Mouse (Mus musculus): ENCODE data around the gene Arhgef40. TPM values are rescaled to one million over a fixed set of nuclear protein-coding genes. Genes with fewer than 3 reads are reported as not detected.

Gene Arhgef40
- polyA plus RNA-seq, 1 experiment from 2014 or later = 68.8 TPM

- H3K27ac ChIP-seq = peak overlapping the region; percentile 97
- peaks cover 66% of the 10 kb centered on the region for H3K4me1 ChIP-seq (replicated peaks; ENCODE audit: control insufficient read depth, insufficient read depth, low read length)
- peak; percentile 61 for DNase-seq (ENCODE audit: low spot score)
- H3K27me3 ChIP-seq (ENCODE audit: control insufficient read depth, insufficient read depth, low read length) = no peaks in the 10 kb centered on the region
- no peaks in the 10 kb centered on the region for H3K36me3 ChIP-seq (replicated peaks; ENCODE audit: control insufficient read depth, insufficient read depth)
- peak overlapping the region; percentile 66 for H3K4me3 ChIP-seq (replicated peaks; ENCODE audit: low read length)
- peak overlapping the region; percentile 56 for H3K4me2 ChIP-seq (replicated peaks)
- H3K9ac ChIP-seq = peak overlapping the region; percentile 85
- WGBS = under 1% methylated on average over 14 of the region's 28 CpGs
- peak; percentile 38 for ATAC-seq (ENCODE audit: low FRiP score)
- no peaks in the 10 kb centered on the region for H3K9me3 ChIP-seq (ENCODE audit: control insufficient read depth, low read length)
Observed at GRCm38 (mm10) chr14:52014761-52015311, 30.3 kb downstream of the Arhgef40 start.

DNA sequence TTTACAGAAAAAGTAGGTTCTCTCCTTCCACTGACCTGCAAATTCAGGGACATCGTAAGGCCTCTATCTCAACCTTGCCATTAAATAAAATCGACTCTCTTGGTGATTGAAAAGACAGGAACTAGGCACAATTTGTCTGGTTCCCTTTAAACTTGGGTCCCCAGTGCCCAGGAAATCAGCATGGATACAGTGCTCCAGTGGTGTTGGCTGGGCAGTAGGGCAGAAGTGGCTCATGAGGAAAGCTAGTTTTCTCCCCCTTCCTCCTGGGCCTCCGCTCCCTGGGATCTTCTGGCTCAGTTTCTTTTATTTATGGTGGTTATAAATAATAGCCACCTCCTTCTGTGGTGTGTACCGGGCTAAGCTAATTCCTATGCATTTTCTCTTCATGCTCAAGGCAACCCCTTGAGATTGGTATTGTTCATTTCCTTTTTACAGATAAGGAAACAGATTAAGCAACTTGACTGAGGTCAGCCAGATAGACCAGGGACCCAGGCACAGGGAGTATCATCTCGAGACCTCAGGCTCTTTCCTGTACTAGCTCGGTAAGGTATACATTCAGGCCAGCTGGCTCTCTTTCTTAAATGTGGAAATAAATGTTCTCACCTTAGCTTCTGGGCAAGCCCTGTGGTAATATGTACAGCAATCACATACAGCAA, 31.1 kb downstream of the Arhgef40 start, which contains the start of gene Tmem253:
Gene Tmem253 (plus strand): TSS at position 214 of the 656 bp plus-strand sequence.
- peaks cover 59% of the 10 kb centered on the region for H3K4me1 ChIP-seq (replicated peaks; ENCODE audit: control insufficient read depth, insufficient read depth, low read length)
- H3K27me3 ChIP-seq (ENCODE audit: control insufficient read depth, insufficient read depth, low read length) = no peaks in the 10 kb centered on the region
- H3K27ac ChIP-seq = peak within 1 kb of the TSS; percentile 97
- no peaks in the 10 kb centered on the region for H3K36me3 ChIP-seq (replicated peaks; ENCODE audit: control insufficient read depth, insufficient read depth)
- no peaks in the 10 kb centered on the region for H3K9me3 ChIP-seq (ENCODE audit: control insufficient read depth, low read length)
- ATAC-seq (ENCODE audit: low FRiP score) = no peak
- H3K4me3 ChIP-seq (replicated peaks; ENCODE audit: low read length) = peak within 1 kb of the TSS; percentile 66
- H3K4me2 ChIP-seq (replicated peaks) = peak within 1 kb of the TSS; percentile 56
- peak within 1 kb of the TSS; percentile 85 for H3K9ac ChIP-seq
- WGBS = 25% methylated on average over 6 of the region's 6 CpGs
- no peak for DNase-seq (ENCODE audit: low spot score)

GRCm38 (mm10) chr14:52016625-52017405, 32.3 kb downstream of the Arhgef40 start:
- DNase-seq (ENCODE audit: low spot score) (no peak), ATAC-seq (ENCODE audit: low FRiP score) (no peak)
- Histone ChIP-seq H3K9me3 (ENCODE audit: control insufficient read depth, low read length) (no peaks in the 10 kb centered on the region), H3K4me3 (replicated peaks; ENCODE audit: low read length) (no peak overlapping the region), H3K4me1 (replicated peaks; ENCODE audit: control insufficient read depth, insufficient read depth, low read length) (peaks cover 54% of the 10 kb centered on the region), H3K4me2 (replicated peaks) (no peak overlapping the region), H3K36me3 (replicated peaks; ENCODE audit: control insufficient read depth, insufficient read depth) (no peaks in the 10 kb centered on the region), H3K27me3 (ENCODE audit: control insufficient read depth, insufficient read depth, low read length) (no peaks in the 10 kb centered on the region), H3K9ac (no peak overlapping the region), H3K27ac (no peak overlapping the region)
- 74% methylated on average over 13 of the region's 13 CpGs for WGBS

GRCm38 (mm10) chr14:52017662-52018061, 33.1 kb downstream of the Arhgef40 start:
- Histone ChIP-seq H3K9ac (no peak overlapping the region), H3K4me2 (replicated peaks) (no peak overlapping the region), H3K4me1 (replicated peaks; ENCODE audit: control insufficient read depth, insufficient read depth, low read length) (peaks cover 50% of the 10 kb centered on the region), H3K9me3 (ENCODE audit: control insufficient read depth, low read length) (no peaks in the 10 kb centered on the region), H3K27ac (no peak overlapping the region), H3K36me3 (replicated peaks; ENCODE audit: control insufficient read depth, insufficient read depth) (no peaks in the 10 kb centered on the region), H3K27me3 (ENCODE audit: control insufficient read depth, insufficient read depth, low read length) (no peaks in the 10 kb centered on the region), H3K4me3 (replicated peaks; ENCODE audit: low read length) (no peak overlapping the region)
- no peak for DNase-seq (ENCODE audit: low spot score)
- 86% methylated on average over 4 of the region's 4 CpGs for WGBS
- ATAC-seq (ENCODE audit: low FRiP score) = no peak

GRCm38 (mm10) chr14:52018248-52019050, 33.9 kb downstream of the Arhgef40 start:
- ATAC-seq (ENCODE audit: low FRiP score) (no peak), DNase-seq (ENCODE audit: low spot score) (no peak)
- H3K4me1 ChIP-seq (replicated peaks; ENCODE audit: control insufficient read depth, insufficient read depth, low read length) = peaks cover 47% of the 10 kb centered on the region
- peak overlapping the region; percentile 96 for H3K9ac ChIP-seq
- H3K27me3 ChIP-seq (ENCODE audit: control insufficient read depth, insufficient read depth, low read length) = no peaks in the 10 kb centered on the region
- WGBS = 86% methylated on average over 15 of the region's 15 CpGs
- H3K36me3 ChIP-seq (replicated peaks; ENCODE audit: control insufficient read depth, insufficient read depth) = no peaks in the 10 kb centered on the region
- H3K4me2 ChIP-seq (replicated peaks) = peak overlapping the region; percentile 70
- no peaks in the 10 kb centered on the region for H3K9me3 ChIP-seq (ENCODE audit: control insufficient read depth, low read length)
- peak overlapping the region; percentile 99 for H3K27ac ChIP-seq
- peak overlapping the region; percentile 75; the same call in 1 of the 2 replicates for H3K4me3 ChIP-seq (replicated peaks; ENCODE audit: low read length)

DNA sequence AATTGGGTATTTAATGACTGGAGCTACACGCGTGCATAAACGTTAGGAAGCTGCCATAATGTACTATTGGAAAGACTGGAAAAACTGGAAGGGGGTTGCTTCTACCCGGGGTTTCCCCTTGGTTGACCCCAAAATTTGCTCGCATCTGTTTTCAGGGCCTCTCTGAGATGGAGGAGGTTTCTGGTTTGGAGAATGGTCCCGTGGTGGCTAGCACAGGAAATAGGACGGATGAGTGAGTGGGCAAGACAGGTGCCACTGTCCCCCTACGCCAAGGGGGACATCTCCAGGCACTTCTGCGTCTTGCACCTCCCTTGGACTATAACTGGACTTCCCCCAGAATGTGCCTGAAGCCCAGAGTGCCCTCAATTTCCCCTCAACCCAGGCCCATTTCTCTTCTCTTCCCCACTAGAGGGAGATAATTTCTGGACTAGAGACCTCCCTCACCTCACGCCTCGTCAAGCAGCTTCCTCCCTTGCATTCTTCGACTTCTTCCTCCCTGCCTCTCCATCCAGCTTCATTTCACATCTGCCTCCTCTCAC, 34.6 kb downstream of the Arhgef40 start:
- H3K4me2 ChIP-seq (replicated peaks) = peak overlapping the region; percentile 70
- H3K9ac ChIP-seq = peak overlapping the region; percentile 96
- H3K27ac ChIP-seq = peak overlapping the region; percentile 99
- 33% methylated on average over 12 of the region's 12 CpGs for WGBS
- H3K36me3 ChIP-seq (replicated peaks; ENCODE audit: control insufficient read depth, insufficient read depth) = no peaks in the 10 kb centered on the region
- no peak for DNase-seq (ENCODE audit: low spot score)
- peak overlapping the region; percentile 75 for H3K4me3 ChIP-seq (replicated peaks; ENCODE audit: low read length)
- H3K9me3 ChIP-seq (ENCODE audit: control insufficient read depth, low read length) = no peaks in the 10 kb centered on the region
- no peaks in the 10 kb centered on the region for H3K27me3 ChIP-seq (ENCODE audit: control insufficient read depth, insufficient read depth, low read length)
- ATAC-seq (ENCODE audit: low FRiP score) = no peak; the same call in none of the 2 replicates
- peaks cover 47% of the 10 kb centered on the region for H3K4me1 ChIP-seq (replicated peaks; ENCODE audit: control insufficient read depth, insufficient read depth, low read length)

DNA sequence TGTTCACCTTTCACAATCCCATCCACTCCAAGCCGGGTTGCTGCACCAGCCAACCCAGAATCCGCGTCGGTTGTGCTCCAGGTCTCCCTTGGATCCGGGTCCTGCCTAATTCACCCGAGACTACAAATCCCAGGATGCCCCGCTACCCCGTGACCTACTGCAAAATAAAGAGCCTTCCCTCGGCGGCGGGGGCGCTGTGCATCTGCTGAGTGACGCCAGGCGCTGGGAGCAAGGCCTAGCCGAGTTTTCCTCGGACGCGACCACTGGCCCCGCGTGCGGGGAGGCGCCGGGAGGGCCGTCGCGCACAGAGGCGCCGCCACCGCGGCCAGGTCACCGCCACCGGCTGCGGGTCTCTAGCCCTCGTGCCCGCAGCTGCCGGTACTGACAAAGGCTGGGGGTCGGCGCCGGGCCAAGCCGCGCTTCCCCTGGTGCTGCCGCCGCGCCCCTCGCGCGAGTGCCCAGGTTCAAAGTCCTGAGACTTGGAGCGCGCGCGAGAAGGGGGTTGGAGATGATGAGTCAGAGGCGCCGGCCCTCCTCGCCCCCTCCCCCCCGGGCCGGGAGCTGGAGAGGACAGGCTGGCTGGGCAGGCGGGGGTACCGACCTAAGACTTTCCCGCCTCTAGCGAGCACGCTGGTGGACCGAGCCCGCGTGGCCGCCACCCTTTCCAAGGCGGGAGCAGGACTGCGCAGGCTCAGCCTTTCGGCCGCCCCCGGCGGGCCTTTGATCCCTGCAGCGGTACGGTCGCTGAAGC, 35.2 kb downstream of the Arhgef40 start:
- Histone ChIP-seq H3K4me3 (replicated peaks; ENCODE audit: low read length) (peak overlapping the region; percentile 75), H3K9ac (peak overlapping the region; percentile 96), H3K9me3 (ENCODE audit: control insufficient read depth, low read length) (no peaks in the 10 kb centered on the region), H3K36me3 (replicated peaks; ENCODE audit: control insufficient read depth, insufficient read depth) (no peaks in the 10 kb centered on the region), H3K4me2 (replicated peaks) (peak overlapping the region; percentile 70), H3K27ac (peak overlapping the region; percentile 99), H3K27me3 (ENCODE audit: control insufficient read depth, insufficient read depth, low read length) (no peaks in the 10 kb centered on the region), H3K4me1 (replicated peaks; ENCODE audit: control insufficient read depth, insufficient read depth, low read length) (peaks cover 47% of the 10 kb centered on the region)
- ATAC-seq (ENCODE audit: low FRiP score) (peak; percentile 91), DNase-seq (ENCODE audit: low spot score) (peak; percentile 97)
- WGBS = under 1% methylated on average over 73 of the region's 74 CpGs

- DNase-seq (ENCODE audit: low spot score) (peak; percentile 78), ATAC-seq (ENCODE audit: low FRiP score) (peak; percentile 61)
- H3K9me3 ChIP-seq (ENCODE audit: control insufficient read depth, low read length) = no peaks in the 10 kb centered on the region
- peak within 1 kb of the TSS; percentile 99 for H3K27ac ChIP-seq
- H3K4me2 ChIP-seq (replicated peaks) = peak within 1 kb of the TSS; percentile 70
- no peaks in the 10 kb centered on the region for H3K36me3 ChIP-seq (replicated peaks; ENCODE audit: control insufficient read depth, insufficient read depth)
- 7% methylated on average over 15 of the region's 15 CpGs for WGBS
- H3K27me3 ChIP-seq (ENCODE audit: control insufficient read depth, insufficient read depth, low read length) = no peaks in the 10 kb centered on the region
- H3K4me3 ChIP-seq (replicated peaks; ENCODE audit: low read length) = peak within 1 kb of the TSS; percentile 75
- H3K4me1 ChIP-seq (replicated peaks; ENCODE audit: control insufficient read depth, insufficient read depth, low read length) = peaks cover 41% of the 10 kb centered on the region
- peak within 1 kb of the TSS; percentile 96 for H3K9ac ChIP-seq
Observed at GRCm38 (mm10) chr14:52020486-52021137, 36.1 kb downstream of the Arhgef40 start, which contains the start of gene Zfp219. Zfp219 (minus strand) TSS chr14:52020733.

All from hindbrain, embryonic 14.5 days (tissue).